Mouse (Mus musculus) forebrain, embryonic 14.5 days (tissue): ENCODE data around the gene Mob3a. TPM values are rescaled to one million over a fixed set of nuclear protein-coding genes. Genes with fewer than 3 reads are reported as not detected.

Source experiments
- ATAC-seq: fragments of 200-750 bp; cut with Nextera tagmentation; 2 replicates; pipeline ENCODE4 v1.8.0; 2017; ENCODE audit warnings: mild to moderate bottlenecking, moderate library complexity
- DNase-seq: peaks from one replicate; pipeline ENCODE4 v3.0.0-alpha.2; 2015; ENCODE audit warnings: low spot score
- H3K27ac ChIP-seq: fragments of 300-500 bp; sonication (generic); 2 replicates; pipeline ENCODE4 v1.5.1; 2014; ENCODE audit warnings: low read depth, mild to moderate bottlenecking, control low read depth, low read length, moderate library complexity
- H3K27me3 ChIP-seq: fragments of 300-500 bp; sonication (generic); replicated peaks from 2 replicates; pipeline ENCODE4 v1.6.1; 2014; ENCODE audit warnings: low read length, control low read depth, mixed read lengths; ENCODE audit not compliant: control insufficient read depth, insufficient read depth
- H3K36me3 ChIP-seq: fragments of 300-500 bp; sonication (generic); 2 replicates; pipeline ENCODE4 v1.6.1; 2014; ENCODE audit warnings: low read length, control low read depth; ENCODE audit not compliant: control insufficient read depth, insufficient read depth
- H3K4me1 ChIP-seq: fragments of 300-500 bp; sonication (generic); 2 replicates; pipeline ENCODE4 v1.6.1; 2014; ENCODE audit warnings: antibody characterized with exemption, low read length, control low read depth; ENCODE audit not compliant: control insufficient read depth, insufficient read depth
- H3K4me2 ChIP-seq: fragments of 300-500 bp; sonication (generic); 2 replicates; pipeline ENCODE4 v1.6.1; 2014; ENCODE audit warnings: mild to moderate bottlenecking, control low read depth, low read length
- H3K4me3 ChIP-seq: fragments of 300-500 bp; sonication (generic); 2 replicates; pipeline ENCODE4 v1.5.1; 2014; ENCODE audit warnings: low read depth, low read length, control low read depth
- H3K9ac ChIP-seq: fragments of 300-500 bp; sonication (generic); 2 replicates; pipeline ENCODE4 v1.6.1; 2014; ENCODE audit warnings: mild to moderate bottlenecking, low read length, control low read depth, moderate library complexity
- H3K9me3 ChIP-seq: fragments of 300-500 bp; sonication (generic); replicated peaks from 2 replicates; pipeline ENCODE4 v1.6.1; 2016; ENCODE audit warnings: low read length, control low read depth, mixed read lengths; ENCODE audit not compliant: control insufficient read depth
- WGBS: fragments of 180-500 bp; shearing (Covaris S2); extraction: QIAGEN DNeasy Blood & Tissue Kit; methylation state at CpG from one replicate; pipeline ENCODE4 v1.1.7; 2014; 5-methylcytosine and 5-hydroxymethylcytosine counted together
- polyA plus RNA-seq: library from polyadenylated mRNA; unstranded; fragments of >200 nt; fragmentation: Nextera tagmentation; extraction: Ambion mirVana; gene quantifications from 2 replicates; pipeline ENCODE4 v1.2.1, GENCODE M21; 2014

The Mob3a gene
- polyA plus RNA-seq, 1 experiment from 2014 or later: 35.7 TPM

GRCm38 (mm10) chr10:80738657-80739056 is 36.9 kb upstream of the Mob3a start:
- WGBS: 75% methylated on average over 1 of the region's 1 CpGs
- Histone ChIP-seq H3K4me3 (no peak overlapping the region), H3K9ac (no peak overlapping the region), H3K27ac (no peak overlapping the region), H3K4me2 (no peak overlapping the region), H3K36me3 (peaks cover 7% of the 10 kb centered on the region; the same call in 1 of the 2 replicates), H3K9me3 (no peaks in the 10 kb centered on the region), H3K4me1 (peaks cover 18% of the 10 kb centered on the region), H3K27me3 (no peaks in the 10 kb centered on the region)
- ATAC-seq (no peak), DNase-seq (no peak)

- no peak overlapping the region for H3K9ac ChIP-seq
- peak; percentile 16; the same call in 1 of the 2 replicates for ATAC-seq
- H3K4me3 ChIP-seq: no peak overlapping the region
- no peaks in the 10 kb centered on the region for H3K27me3 ChIP-seq
- no peak overlapping the region for H3K4me2 ChIP-seq
- H3K9me3 ChIP-seq: no peaks in the 10 kb centered on the region
- H3K27ac ChIP-seq: peak overlapping the region; percentile 55
- peak; percentile 60 for DNase-seq
- WGBS: 74% methylated on average over 5 of the region's 5 CpGs
- H3K36me3 ChIP-seq: peaks cover 23% of the 10 kb centered on the region
- peaks cover 18% of the 10 kb centered on the region for H3K4me1 ChIP-seq
Observed at GRCm38 (mm10) chr10:80736731-80737130, 35.0 kb upstream of the Mob3a start.

GRCm38 (mm10) chr10:80732611-80733101 is 30.9 kb upstream of the Mob3a start:
- DNase-seq (no peak), ATAC-seq (no peak)
- Histone ChIP-seq H3K9me3 (no peaks in the 10 kb centered on the region), H3K27ac (no peak overlapping the region), H3K4me2 (no peak overlapping the region), H3K4me3 (no peak overlapping the region), H3K9ac (no peak overlapping the region), H3K27me3 (no peaks in the 10 kb centered on the region), H3K36me3 (peaks cover 60% of the 10 kb centered on the region), H3K4me1 (no peaks in the 10 kb centered on the region; the same call in 1 of the 2 replicates)
- 95% methylated on average over 6 of the region's 6 CpGs for WGBS

GRCm38 (mm10) chr10:80727369-80728127 is 25.8 kb upstream of the Mob3a start:
- Histone ChIP-seq H3K27ac (no peak overlapping the region), H3K9me3 (no peaks in the 10 kb centered on the region), H3K36me3 (peaks cover 94% of the 10 kb centered on the region), H3K4me2 (no peak overlapping the region), H3K4me1 (no peaks in the 10 kb centered on the region), H3K9ac (no peak overlapping the region), H3K27me3 (no peaks in the 10 kb centered on the region), H3K4me3 (no peak overlapping the region)
- DNase-seq (no peak), ATAC-seq (no peak)
- 92% methylated on average over 5 of the region's 5 CpGs for WGBS

- Histone ChIP-seq H3K4me1 (no peaks in the 10 kb centered on the region), H3K36me3 (peaks cover 100% of the 10 kb centered on the region), H3K4me2 (no peak overlapping the region), H3K9me3 (no peaks in the 10 kb centered on the region), H3K4me3 (no peak overlapping the region), H3K27ac (no peak overlapping the region), H3K9ac (no peak overlapping the region), H3K27me3 (no peaks in the 10 kb centered on the region)
- WGBS: 100% methylated on average over 1 of the region's 1 CpGs
- no peak for ATAC-seq
- no peak for DNase-seq
Observed at GRCm38 (mm10) chr10:80717281-80717680, 15.5 kb upstream of the Mob3a start.

- no peak overlapping the region for H3K9ac ChIP-seq
- H3K27me3 ChIP-seq: no peaks in the 10 kb centered on the region
- no peaks in the 10 kb centered on the region for H3K4me1 ChIP-seq
- ATAC-seq (no peak), DNase-seq (no peak)
- no peaks in the 10 kb centered on the region for H3K9me3 ChIP-seq
- no peak overlapping the region for H3K4me2 ChIP-seq
- peaks cover 100% of the 10 kb centered on the region for H3K36me3 ChIP-seq
- H3K4me3 ChIP-seq: no peak overlapping the region
- WGBS: 93% methylated on average over 3 of the region's 3 CpGs
- no peak overlapping the region for H3K27ac ChIP-seq
Observed at GRCm38 (mm10) chr10:80710834-80711233, 9.1 kb upstream of the Mob3a start.

GRCm38 (mm10) chr10:80705479-80705878 is 3.7 kb upstream of the Mob3a start:
- H3K36me3 ChIP-seq: peaks cover 52% of the 10 kb centered on the region
- peaks cover 13% of the 10 kb centered on the region for H3K4me1 ChIP-seq
- H3K27me3 ChIP-seq: no peaks in the 10 kb centered on the region
- H3K27ac ChIP-seq: no peak overlapping the region
- H3K9me3 ChIP-seq: no peaks in the 10 kb centered on the region
- 83% methylated on average over 3 of the region's 3 CpGs for WGBS
- H3K4me2 ChIP-seq: no peak overlapping the region
- H3K4me3 ChIP-seq: no peak overlapping the region
- DNase-seq (no peak), ATAC-seq (no peak)
- H3K9ac ChIP-seq: no peak overlapping the region

GRCm38 (mm10) chr10:80705033-80705432 is 3.3 kb upstream of the Mob3a start:
- Histone ChIP-seq H3K9ac (no peak overlapping the region), H3K36me3 (peaks cover 47% of the 10 kb centered on the region), H3K27ac (no peak overlapping the region), H3K4me3 (no peak overlapping the region), H3K27me3 (no peaks in the 10 kb centered on the region), H3K4me2 (no peak overlapping the region), H3K4me1 (peaks cover 13% of the 10 kb centered on the region), H3K9me3 (no peaks in the 10 kb centered on the region)
- no peak for ATAC-seq
- no peak for DNase-seq
- WGBS: 67% methylated on average over 3 of the region's 3 CpGs

- no peak for ATAC-seq
- DNase-seq: no peak
- H3K27ac ChIP-seq: no peak overlapping the region
- no peaks in the 10 kb centered on the region for H3K9me3 ChIP-seq
- peaks cover 13% of the 10 kb centered on the region for H3K4me1 ChIP-seq
- WGBS: 85% methylated on average over 5 of the region's 5 CpGs
- H3K4me2 ChIP-seq: no peak overlapping the region
- no peak overlapping the region for H3K9ac ChIP-seq
- no peak overlapping the region for H3K4me3 ChIP-seq
- peaks cover 41% of the 10 kb centered on the region for H3K36me3 ChIP-seq
- no peaks in the 10 kb centered on the region for H3K27me3 ChIP-seq
Observed at GRCm38 (mm10) chr10:80704418-80704817, 2.6 kb upstream of the Mob3a start.
